Mouse (Mus musculus): ENCODE measurements at regions not wholly inside any gene's neighbourhood (a gene's known extent, or its start where the extent isn't known, plus 50 kb on each side); places are given as distances from the start of the nearest gene placed in this dataset.

- DNase-seq = peak; percentile 7 to 46
Observed at GRCm38 (mm10) chr11:24693926-24694325, 616.1 kb downstream of the Bcl11a start.

- DNase-seq = no peak
Observed at GRCm38 (mm10) chr11:24695010-24695720, 617.3 kb downstream of the Bcl11a start.

- DNase-seq = no peak
Observed at GRCm38 (mm10) chr11:24696561-24696960, 618.7 kb downstream of the Bcl11a start.

GRCm38 (mm10) chr11:24708790-24709189 is 630.9 kb downstream of the Bcl11a start:
- DNase-seq = no peak

GRCm38 (mm10) chr11:24716539-24717287 is 638.9 kb downstream of the Bcl11a start:
- peak; percentile 7 to 10 for DNase-seq

- no peak for DNase-seq
Observed at GRCm38 (mm10) chr11:24724259-24724937, 646.5 kb downstream of the Bcl11a start.

GRCm38 (mm10) chr11:24726331-24726730 is 648.5 kb downstream of the Bcl11a start:
- DNase-seq = peak; percentile 39 to 59

GRCm38 (mm10) chr11:24727404-24727803 is 649.5 kb downstream of the Bcl11a start:
- no peak for DNase-seq

GRCm38 (mm10) chr11:24731431-24731830 is 653.6 kb downstream of the Bcl11a start:
- no peak for DNase-seq

- DNase-seq = no peak
Observed at GRCm38 (mm10) chr11:24739710-24740255, 661.9 kb downstream of the Bcl11a start.

- no peak for DNase-seq
Observed at GRCm38 (mm10) chr11:24740466-24740865, 662.6 kb downstream of the Bcl11a start.

- DNase-seq = no peak
Observed at GRCm38 (mm10) chr11:24742561-24742960, 664.7 kb downstream of the Bcl11a start.

GRCm38 (mm10) chr11:24743439-24743838 is 665.6 kb downstream of the Bcl11a start:
- no peak for DNase-seq

- DNase-seq = no peak
Observed at GRCm38 (mm10) chr11:24745841-24746240, 668.0 kb downstream of the Bcl11a start.

- DNase-seq = no peak
Observed at GRCm38 (mm10) chr11:24750144-24750779, 672.4 kb downstream of the Bcl11a start.

GRCm38 (mm10) chr11:24758130-24758529 is 680.3 kb downstream of the Bcl11a start:
- no peak for DNase-seq

GRCm38 (mm10) chr11:24783470-24783869 is 705.6 kb downstream of the Bcl11a start:
- DNase-seq = no peak

GRCm38 (mm10) chr11:24789120-24789519 is 711.3 kb downstream of the Bcl11a start:
- DNase-seq = no peak

GRCm38 (mm10) chr11:24795510-24796211 is 717.8 kb downstream of the Bcl11a start:
- no peak for DNase-seq

- DNase-seq = peak in 1 of 2 experiments; percentile 5
Observed at GRCm38 (mm10) chr11:24804623-24805023, 726.8 kb downstream of the Bcl11a start.

- DNase-seq = no peak
Observed at GRCm38 (mm10) chr11:24829578-24830401, 751.9 kb downstream of the Bcl11a start.

All from cerebellum, postnatal 25 days (tissue).